Mouse (Mus musculus): ENCODE results near the gene Srd5a2. TPM values are rescaled to one million over a fixed set of nuclear protein-coding genes. Genes with fewer than 3 reads are reported as not detected.

The Srd5a2 gene
- polyA plus RNA-seq, 1 experiment from 2014 or later = not detected

GRCm38 (mm10) chr17:73976066-73976465 is 71.7 kb downstream of the Srd5a2 start:
- Histone ChIP-seq H3K27ac (replicated peaks; ENCODE audit: low read depth, low read length) (no peak overlapping the region), H3K4me2 (ENCODE audit: low read depth, low read length) (no peak overlapping the region), H3K27me3 (ENCODE audit: control insufficient read depth, insufficient read depth, low read length) (no peaks in the 10 kb centered on the region), H3K9me3 (replicated peaks; ENCODE audit: control insufficient read depth, low read length) (no peaks in the 10 kb centered on the region), H3K36me3 (replicated peaks; ENCODE audit: control insufficient read depth, insufficient read depth, low read depth, low read length) (no peaks in the 10 kb centered on the region), H3K4me1 (ENCODE audit: control insufficient read depth, insufficient read depth, low read length) (no peaks in the 10 kb centered on the region), H3K4me3 (ENCODE audit: low read depth, low read length) (no peak overlapping the region), H3K9ac (replicated peaks; ENCODE audit: low read length) (no peak overlapping the region)
- ATAC-seq (replicated peaks; ENCODE audit: insufficient number of reproducible peaks, low FRiP score, low TSS enrichment, low read depth) = no peak
- DNase-seq (ENCODE audit: low spot score) = no peak

- no peak for ATAC-seq (replicated peaks; ENCODE audit: insufficient number of reproducible peaks, low FRiP score, low TSS enrichment, low read depth)
- no peak overlapping the region for H3K4me3 ChIP-seq (ENCODE audit: low read depth, low read length)
- no peak overlapping the region for H3K9ac ChIP-seq (replicated peaks; ENCODE audit: low read length)
- no peak overlapping the region for H3K27ac ChIP-seq (replicated peaks; ENCODE audit: low read depth, low read length)
- H3K4me2 ChIP-seq (ENCODE audit: low read depth, low read length) = no peak overlapping the region
- no peak for DNase-seq (ENCODE audit: low spot score)
- no peaks in the 10 kb centered on the region for H3K9me3 ChIP-seq (replicated peaks; ENCODE audit: control insufficient read depth, low read length)
- no peaks in the 10 kb centered on the region for H3K36me3 ChIP-seq (replicated peaks; ENCODE audit: control insufficient read depth, insufficient read depth, low read depth, low read length)
- no peaks in the 10 kb centered on the region for H3K4me1 ChIP-seq (ENCODE audit: control insufficient read depth, insufficient read depth, low read length)
- no peaks in the 10 kb centered on the region for H3K27me3 ChIP-seq (ENCODE audit: control insufficient read depth, insufficient read depth, low read length)
- 90% methylated on average over 11 of the region's 11 CpGs for WGBS
These were observed 75.1 kb downstream of the Srd5a2 start for GRCm38 (mm10) chr17:73972648-73973047.

DNA sequence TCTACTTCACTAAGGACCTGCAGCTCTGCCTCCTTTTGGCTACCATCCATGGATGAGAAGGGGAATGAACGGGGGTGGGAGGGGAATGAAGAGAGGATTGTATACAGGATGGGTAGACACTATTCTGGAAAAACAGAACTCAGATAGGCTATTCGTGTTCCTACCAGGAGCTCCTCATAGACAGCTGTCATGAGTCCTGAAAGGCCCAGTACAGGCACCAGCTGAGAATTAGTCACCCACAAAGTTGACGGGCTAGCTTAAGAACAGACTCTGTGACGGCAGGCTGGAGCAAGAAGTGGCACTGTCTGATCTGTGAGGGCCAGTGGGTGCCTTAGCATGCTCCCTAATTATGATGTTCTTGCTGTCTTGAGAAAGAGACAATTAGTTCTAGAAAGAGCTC is 76.4 kb downstream of the Srd5a2 start:
- no peak overlapping the region for H3K4me3 ChIP-seq (ENCODE audit: low read depth, low read length)
- H3K36me3 ChIP-seq (replicated peaks; ENCODE audit: control insufficient read depth, insufficient read depth, low read depth, low read length) = no peaks in the 10 kb centered on the region
- H3K4me2 ChIP-seq (ENCODE audit: low read depth, low read length) = no peak overlapping the region
- H3K4me1 ChIP-seq (ENCODE audit: control insufficient read depth, insufficient read depth, low read length) = no peaks in the 10 kb centered on the region
- H3K27me3 ChIP-seq (ENCODE audit: control insufficient read depth, insufficient read depth, low read length) = no peaks in the 10 kb centered on the region
- no peaks in the 10 kb centered on the region for H3K9me3 ChIP-seq (replicated peaks; ENCODE audit: control insufficient read depth, low read length)
- no peak overlapping the region for H3K27ac ChIP-seq (replicated peaks; ENCODE audit: low read depth, low read length)
- H3K9ac ChIP-seq (replicated peaks; ENCODE audit: low read length) = no peak overlapping the region
- DNase-seq (ENCODE audit: low spot score) = no peak
- no peak for ATAC-seq (replicated peaks; ENCODE audit: insufficient number of reproducible peaks, low FRiP score, low TSS enrichment, low read depth)
- WGBS = 86% methylated on average over 4 of the region's 4 CpGs

DNA sequence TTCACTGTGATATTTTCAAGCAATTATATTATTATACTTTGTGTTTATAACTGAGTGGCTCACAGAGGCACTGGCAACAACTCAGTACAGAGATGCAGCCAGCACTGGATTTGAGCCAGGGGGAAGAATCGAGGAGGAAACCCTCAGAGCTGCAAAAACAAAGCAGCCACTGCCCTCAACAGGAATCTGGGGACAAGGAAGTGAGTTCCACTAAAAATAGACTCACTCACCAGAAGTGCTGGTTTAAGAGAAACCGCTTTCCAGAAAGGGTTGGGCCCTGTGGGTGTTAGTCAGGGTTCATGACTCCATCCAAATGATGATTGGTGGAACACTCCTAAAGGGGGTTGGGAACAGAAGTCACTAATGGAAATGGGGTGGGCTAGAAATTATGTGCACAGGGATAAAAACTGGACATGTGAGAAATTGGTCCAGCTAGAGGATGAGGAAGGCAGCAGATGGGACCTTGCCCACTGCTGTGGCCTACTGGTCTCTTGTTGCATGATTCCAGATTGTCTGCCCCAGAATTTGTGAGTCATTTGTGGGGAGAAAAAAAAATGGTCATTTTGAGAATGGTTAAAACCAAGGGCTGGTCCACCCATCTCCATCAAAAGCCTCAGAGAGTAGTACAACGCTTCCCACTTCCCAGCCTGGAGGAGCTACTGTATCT is 77.2 kb downstream of the Srd5a2 start:
- WGBS = 63% methylated on average over 3 of the region's 3 CpGs

More for the DNA sequence above, 77.2 kb downstream of the Srd5a2 start:
- ATAC-seq (replicated peaks; ENCODE audit: insufficient number of reproducible peaks, low FRiP score, low TSS enrichment, low read depth) (no peak), DNase-seq (ENCODE audit: low spot score) (no peak)
- no peak overlapping the region for H3K4me2 ChIP-seq (ENCODE audit: low read depth, low read length)
- H3K9ac ChIP-seq (replicated peaks; ENCODE audit: low read length) = no peak overlapping the region
- no peaks in the 10 kb centered on the region for H3K27me3 ChIP-seq (ENCODE audit: control insufficient read depth, insufficient read depth, low read length)
- H3K27ac ChIP-seq (replicated peaks; ENCODE audit: low read depth, low read length) = no peak overlapping the region
- no peak overlapping the region for H3K4me3 ChIP-seq (ENCODE audit: low read depth, low read length)
- no peaks in the 10 kb centered on the region for H3K4me1 ChIP-seq (ENCODE audit: control insufficient read depth, insufficient read depth, low read length)
- no peaks in the 10 kb centered on the region for H3K9me3 ChIP-seq (replicated peaks; ENCODE audit: control insufficient read depth, low read length)
- no peaks in the 10 kb centered on the region for H3K36me3 ChIP-seq (replicated peaks; ENCODE audit: control insufficient read depth, insufficient read depth, low read depth, low read length)

Other genes with a start within 250 kb of the Srd5a2 start
- 7.1 and 7.3 TPM in 2 replicates for gene Ehd3, start 243.8 kb downstream of the Srd5a2 start, polyA plus RNA-seq (2014; fragmentation: Nextera tagmentation; extraction: Ambion mirVana)
- gene Xdh, start 97.7 kb downstream of the Srd5a2 start, polyA plus RNA-seq (2014; fragmentation: Nextera tagmentation; extraction: Ambion mirVana) = 0.17 and 0.46 TPM in 2 replicates
- gene Memo1, start 247.6 kb upstream of the Srd5a2 start, polyA plus RNA-seq (2014; fragmentation: Nextera tagmentation; extraction: Ambion mirVana) = 85.4 and 88.7 TPM in 2 replicates

All from embryonic facial prominence, embryonic 11.5 days (tissue).